Mouse (Mus musculus): Measurements from ENCODE around the gene Arih2. TPM values are rescaled to one million over a fixed set of nuclear protein-coding genes. Genes with fewer than 3 reads are reported as not detected.
"Not testable (repeated sequence)": the region's sequence is repeated elsewhere in the genome, so short reads cannot be mapped to it uniquely, and the experiment has no call there.

Arih2 gene
- polyA plus RNA-seq, 3 experiments from 2014 or later, result 55.7 to 65.6 (median 62.7) TPM

GRCm38 (mm10) chr9:108649561-108650440, 615 bp upstream of the Arih2 start:
- peak; percentile 57 for ATAC-seq

DNA sequence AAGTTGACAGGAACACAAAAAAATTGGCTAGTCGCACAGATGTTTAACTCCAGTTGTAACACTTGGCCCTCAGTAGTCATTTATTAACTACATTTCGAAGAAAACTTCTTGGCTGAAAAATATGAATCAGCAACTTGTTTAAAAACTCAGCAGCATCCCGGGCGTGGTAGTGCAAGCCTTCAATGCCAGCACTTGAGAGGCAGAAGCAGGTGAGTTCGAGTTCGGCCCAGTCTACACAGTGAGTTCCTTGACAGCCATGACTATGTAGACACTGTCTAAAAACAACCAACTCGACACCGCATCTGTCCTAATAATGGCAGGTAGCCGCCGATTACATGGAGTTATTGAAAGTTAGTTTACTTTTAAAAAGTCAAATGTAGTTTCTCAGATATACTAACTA, 1.0 kb downstream of the Arih2 start:
- no peak for ATAC-seq

GRCm38 (mm10) chr9:108639825-108640224, 9.4 kb downstream of the Arih2 start:
- no peak for ATAC-seq

DNA sequence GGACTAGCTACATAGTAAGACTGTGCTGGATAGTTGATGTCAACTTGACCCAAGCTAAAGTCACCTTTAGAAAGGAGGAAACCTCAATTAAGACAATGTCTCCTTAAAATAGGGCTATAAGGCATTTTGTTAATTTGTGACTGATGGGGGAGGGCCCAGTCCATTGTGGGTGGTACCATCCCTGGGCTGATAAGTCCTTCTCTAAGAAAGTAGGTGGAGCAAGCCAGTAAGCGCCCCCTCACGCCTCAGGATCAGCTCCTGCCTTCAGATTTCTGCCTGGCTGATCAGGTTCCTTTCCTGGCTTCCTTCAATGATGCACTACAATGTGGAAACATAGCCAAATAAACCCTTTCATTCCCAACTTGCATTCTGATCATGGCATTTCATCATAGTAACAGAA, 13.8 kb downstream of the Arih2 start:
- ATAC-seq, result no peak

DNA sequence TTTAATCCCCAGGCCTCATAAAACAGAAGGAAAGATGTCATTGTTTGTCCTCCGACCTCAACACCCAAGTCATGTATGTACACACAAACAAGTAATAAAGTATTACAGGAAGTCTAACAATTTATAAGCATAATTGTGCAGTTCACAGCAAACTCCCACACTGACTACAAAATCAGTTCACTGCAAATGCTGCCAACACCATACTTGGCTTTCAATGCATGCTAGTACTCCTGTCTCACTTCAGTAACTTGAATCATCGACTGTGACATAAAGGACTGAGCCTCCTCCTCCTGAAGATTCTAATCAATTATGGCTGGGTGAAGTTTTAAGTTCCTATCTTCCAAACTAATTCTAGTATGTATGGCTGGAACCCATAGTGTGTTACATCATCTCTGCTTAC, 15.3 kb downstream of the Arih2 start:
- no peak for ATAC-seq

GRCm38 (mm10) chr9:108632375-108632774, 16.8 kb downstream of the Arih2 start:
- ATAC-seq, result no peak

- no peak for ATAC-seq
These were observed 17.4 kb downstream of the Arih2 start for GRCm38 (mm10) chr9:108631631-108632256.

DNA sequence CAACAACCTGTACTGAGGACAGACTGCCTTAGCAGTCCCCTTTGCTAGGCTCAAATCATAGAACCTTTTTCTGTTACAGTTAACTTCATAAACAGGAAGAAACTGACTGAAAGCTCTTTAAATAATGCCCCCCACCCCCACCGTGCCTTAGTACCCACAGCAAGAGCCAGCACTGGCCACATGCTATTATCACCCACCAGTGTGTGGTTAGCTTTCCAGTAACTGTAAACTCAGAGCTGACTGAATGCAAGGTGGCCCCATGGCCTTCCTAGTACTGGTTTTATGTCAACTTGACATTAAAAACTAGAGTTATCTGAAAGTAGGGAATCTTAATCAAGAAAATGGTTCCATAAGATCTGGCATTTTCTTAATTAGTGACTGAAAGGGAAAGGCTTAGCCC, 18.5 kb downstream of the Arih2 start:
- ATAC-seq, result no peak

GRCm38 (mm10) chr9:108628141-108628540, 21.0 kb downstream of the Arih2 start:
- ATAC-seq, result no peak

- ATAC-seq, result no peak
These were observed 22.7 kb downstream of the Arih2 start for GRCm38 (mm10) chr9:108626498-108626897.

GRCm38 (mm10) chr9:108617301-108617700, 31.9 kb downstream of the Arih2 start:
- no peak for ATAC-seq

DNA sequence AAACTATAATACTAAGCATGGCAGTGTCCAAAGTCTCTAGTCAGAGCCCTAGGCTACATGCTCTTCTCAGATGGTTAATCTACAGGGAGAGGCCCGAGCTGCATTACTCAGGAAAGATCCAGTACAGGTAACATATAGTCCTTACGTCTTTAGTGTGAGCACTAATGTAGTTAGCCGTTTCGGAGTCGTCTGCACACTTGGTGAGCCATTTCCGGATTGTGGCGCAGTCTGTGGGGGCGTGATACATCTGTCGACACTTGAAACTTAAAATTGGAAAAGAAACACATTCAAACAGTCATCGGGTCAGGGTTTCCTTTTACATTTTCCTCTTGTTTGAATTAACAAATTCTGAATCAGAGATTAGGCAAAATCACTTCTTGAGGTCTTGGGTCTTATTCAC, 37.7 kb downstream of the Arih2 start:
- ATAC-seq, result no peak

DNA sequence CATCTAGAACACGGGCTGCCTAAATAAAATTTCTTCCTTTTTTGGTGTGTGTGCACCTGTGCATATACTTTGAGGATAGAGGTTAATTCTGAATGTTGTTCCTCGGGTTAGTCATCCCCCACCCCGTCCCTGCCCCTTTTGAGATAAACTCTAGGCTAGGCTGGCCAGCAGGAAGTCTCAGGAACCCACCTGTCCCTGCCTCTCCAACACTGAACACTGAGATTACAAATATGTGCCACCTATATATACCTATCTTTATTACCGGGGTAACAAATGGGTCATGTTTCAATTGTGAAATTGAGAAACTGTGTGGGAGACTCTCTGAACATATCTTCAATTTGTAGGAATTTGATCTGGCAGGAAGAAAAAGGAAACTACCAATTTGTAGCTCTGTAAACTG, 40.3 kb downstream of the Arih2 start:
- no peak for ATAC-seq

DNA sequence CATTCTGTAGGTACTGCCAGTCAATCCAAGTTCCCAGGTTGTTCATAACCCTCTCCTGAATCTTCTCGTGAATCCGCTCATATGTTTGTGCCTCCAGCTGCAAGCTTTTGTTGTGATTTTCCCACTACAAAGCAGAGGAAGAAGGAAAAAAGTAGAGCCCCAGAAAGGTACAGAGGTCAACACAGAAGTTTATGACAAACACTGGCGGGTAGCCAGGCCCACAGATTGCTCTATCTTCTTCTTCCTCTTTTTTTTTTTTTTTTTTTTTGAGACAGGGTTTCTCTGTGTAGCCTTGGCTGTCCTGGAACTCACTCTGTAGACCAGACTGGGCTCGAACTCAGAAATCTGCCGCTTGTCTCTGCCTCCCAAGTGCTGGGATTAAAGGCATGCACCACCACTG, 41.3 kb downstream of the Arih2 start:
- ATAC-seq, result not testable (repeated sequence)

DNA sequence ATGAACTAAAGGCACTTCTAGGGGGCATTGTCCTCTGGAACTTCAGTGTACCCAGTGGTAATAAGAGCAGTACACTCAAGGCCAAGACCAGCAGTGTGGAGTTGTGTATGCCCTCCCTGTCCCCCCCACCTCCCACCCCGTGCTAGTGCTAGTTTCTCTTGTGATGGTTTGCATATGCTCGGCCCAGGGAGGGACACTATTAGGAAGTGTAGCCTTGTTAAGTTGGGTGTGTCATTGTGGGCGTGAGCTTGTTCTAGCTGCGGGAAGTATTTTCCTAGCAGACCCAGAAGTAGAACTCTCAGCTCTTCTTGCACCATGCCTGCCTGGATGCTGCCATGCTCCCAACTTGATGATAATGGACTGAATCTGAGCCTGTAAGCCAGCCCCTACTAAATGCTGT, 47.2 kb downstream of the Arih2 start:
- no peak for ATAC-seq

GRCm38 (mm10) chr9:108600011-108600410, 49.2 kb downstream of the Arih2 start:
- ATAC-seq, result no peak

DNA sequence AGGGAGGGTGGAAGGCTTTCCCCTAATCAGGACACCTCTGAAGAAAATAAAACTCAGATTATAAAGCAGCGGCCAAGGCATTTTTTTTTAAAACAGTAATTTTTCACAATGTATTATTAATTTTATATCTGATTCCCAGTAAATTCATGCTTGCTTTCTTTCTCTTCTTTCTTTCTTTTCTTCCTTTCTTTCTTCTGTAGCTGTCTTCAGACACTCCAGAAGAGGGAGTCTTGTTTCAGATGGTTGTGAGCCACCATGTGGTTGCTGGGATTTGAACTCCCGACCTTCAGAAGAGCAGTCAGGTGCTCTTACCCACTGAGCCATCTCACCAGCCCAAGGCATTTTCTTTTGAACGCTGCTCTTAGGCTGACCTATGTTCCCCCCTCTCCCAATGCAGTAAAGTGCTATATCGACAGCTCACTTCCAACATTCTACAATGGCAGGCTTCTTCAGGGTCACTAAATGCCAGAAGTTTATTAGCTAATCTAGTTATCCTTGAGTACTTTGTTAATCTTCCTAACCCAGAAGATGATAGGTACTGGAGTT, 50.1 kb downstream of the Arih2 start:
- no peak for ATAC-seq

GRCm38 (mm10) chr9:108596998-108597764, 52.0 kb downstream of the Arih2 start, which contains the start of gene P4htm:
TSS of gene P4htm (minus strand) at chr9:108597667.
- ATAC-seq, result peak; percentile 76

- no peak for ATAC-seq
These were observed 54.8 kb downstream of the Arih2 start for GRCm38 (mm10) chr9:108594354-108594753.

- ATAC-seq, result no peak
These were observed 57.7 kb downstream of the Arih2 start for GRCm38 (mm10) chr9:108591462-108591861.

GRCm38 (mm10) chr9:108589229-108589628, 60.0 kb downstream of the Arih2 start:
- ATAC-seq, result no peak

- ATAC-seq, result no peak
These were observed 61.5 kb downstream of the Arih2 start for GRCm38 (mm10) chr9:108587571-108588180.

- no peak for ATAC-seq
These were observed 69.9 kb downstream of the Arih2 start for GRCm38 (mm10) chr9:108579344-108579690.
